Mouse (Mus musculus): ENCODE measurements around the gene Ccl1.

Ccl1 gene

DNA sequence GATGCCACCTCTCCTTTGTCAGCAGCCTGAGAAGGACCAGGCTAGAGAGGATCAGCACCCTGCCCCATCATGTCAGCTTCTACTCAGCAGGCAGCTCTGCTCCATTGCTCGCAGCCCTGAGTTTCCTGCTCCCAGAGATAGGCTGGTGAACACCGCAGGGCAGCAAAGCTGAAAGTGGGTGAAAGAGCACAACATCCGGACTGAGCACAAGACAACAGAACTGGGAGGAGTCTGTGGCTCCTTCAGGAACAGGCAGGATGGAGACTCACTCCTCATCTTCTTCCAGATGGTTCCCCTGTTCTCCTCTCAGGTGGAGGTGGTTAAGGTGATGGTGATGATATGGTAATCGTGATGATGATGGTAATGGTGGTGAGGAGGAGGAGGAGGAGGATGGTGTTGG is at the start of gene Ccl1:
Ccl1 (minus strand) TSS at position 101 of the 400 bp plus-strand sequence.
- DNase-seq (ENCODE audit: low spot score in 2 of 2): no peak

DNA sequence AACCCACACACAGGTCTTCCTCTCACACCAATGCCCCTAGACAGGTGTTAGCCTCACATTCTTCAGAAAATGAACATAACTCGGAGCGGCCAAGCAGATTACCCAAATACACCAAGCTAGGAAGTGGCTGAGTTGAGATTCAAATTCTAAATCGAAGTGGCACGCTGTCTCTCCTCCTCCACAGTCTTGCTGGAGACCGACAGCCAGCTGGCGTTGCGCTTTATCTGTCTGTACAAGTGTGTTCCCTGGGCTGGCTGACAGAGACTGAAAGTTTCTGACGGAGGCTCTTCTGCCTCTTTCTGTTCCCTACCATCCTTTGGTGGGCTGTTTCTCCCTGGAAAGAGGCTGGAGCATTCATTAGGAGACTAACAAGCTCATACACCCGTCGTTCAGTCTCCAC is 45.5 kb upstream of the Ccl1 start:
- DNase-seq (ENCODE audit: low spot score in 2 of 2): no peak

DNA sequence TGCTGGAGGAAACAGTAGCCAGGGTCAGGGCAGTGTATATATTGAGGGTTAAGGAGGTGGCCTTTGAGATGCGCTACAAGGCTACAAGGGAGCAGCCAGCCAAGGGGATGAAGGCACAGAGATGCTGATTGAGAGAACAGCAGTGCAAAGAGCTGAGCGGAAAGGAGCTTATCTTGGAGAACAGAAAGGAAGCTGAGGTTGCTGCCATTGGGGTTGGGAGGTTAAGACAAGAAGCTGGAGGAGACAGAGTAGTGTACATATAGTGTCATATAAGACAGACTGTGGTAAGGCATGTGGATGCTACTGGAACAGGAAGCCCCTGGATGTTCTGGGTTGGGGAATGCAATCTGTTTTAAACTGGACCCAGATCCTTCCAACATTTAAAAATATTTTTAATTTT is 35.4 kb upstream of the Ccl1 start:
- DNase-seq (ENCODE audit: low spot score in 2 of 2): no peak

DNA sequence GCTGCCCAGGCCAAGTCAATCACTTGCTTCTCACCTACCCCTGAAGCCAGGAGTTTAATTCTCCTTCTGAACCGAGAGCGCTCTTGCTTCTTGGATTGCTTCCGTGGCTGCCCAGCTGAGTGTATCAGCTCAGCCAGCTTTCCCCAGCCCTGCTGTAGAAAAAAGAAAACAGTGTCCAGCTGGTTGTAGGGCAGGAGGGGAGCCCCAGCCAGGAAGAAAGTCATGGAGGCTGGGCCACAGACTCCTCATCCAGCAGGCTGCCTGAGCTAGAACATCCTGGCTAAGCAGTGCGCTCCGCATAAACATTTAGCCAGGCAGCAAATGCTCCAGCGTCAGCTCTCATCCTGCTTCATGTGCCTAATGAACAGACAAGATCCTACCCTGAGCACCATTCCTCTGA is 34.9 kb upstream of the Ccl1 start:
- DNase-seq (ENCODE audit: low spot score in 2 of 2): no peak

DNA sequence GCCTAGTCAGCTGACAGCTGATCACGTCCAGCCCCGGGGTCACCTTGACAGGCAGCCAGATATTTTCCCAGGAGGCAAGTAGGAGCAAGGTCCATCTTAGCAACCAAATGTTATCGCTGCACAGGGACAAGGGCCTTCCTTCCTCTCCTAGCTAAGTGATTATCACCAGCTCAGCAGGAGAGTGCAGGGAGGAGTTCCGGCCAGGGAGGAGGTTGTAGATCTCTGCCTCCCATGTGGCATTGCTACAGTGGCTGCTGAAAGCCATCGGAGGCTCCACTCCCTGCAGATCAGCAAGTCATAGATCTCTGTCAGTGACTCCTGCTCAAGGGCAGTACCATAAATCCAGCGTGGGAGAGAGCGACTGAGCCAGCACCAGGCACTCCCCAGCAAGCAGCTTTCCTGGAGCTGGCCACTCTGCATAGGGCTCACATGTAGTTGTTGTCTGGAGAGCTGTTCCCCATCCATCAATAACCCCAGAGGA is 34.5 kb upstream of the Ccl1 start:
- DNase-seq (ENCODE audit: low spot score in 2 of 2): no peak

GRCm38 (mm10) chr11:82313153-82313552 is 7.7 kb upstream of the Ccl1 start:
- no peak for DNase-seq (ENCODE audit: low spot score in 2 of 2)

DNA sequence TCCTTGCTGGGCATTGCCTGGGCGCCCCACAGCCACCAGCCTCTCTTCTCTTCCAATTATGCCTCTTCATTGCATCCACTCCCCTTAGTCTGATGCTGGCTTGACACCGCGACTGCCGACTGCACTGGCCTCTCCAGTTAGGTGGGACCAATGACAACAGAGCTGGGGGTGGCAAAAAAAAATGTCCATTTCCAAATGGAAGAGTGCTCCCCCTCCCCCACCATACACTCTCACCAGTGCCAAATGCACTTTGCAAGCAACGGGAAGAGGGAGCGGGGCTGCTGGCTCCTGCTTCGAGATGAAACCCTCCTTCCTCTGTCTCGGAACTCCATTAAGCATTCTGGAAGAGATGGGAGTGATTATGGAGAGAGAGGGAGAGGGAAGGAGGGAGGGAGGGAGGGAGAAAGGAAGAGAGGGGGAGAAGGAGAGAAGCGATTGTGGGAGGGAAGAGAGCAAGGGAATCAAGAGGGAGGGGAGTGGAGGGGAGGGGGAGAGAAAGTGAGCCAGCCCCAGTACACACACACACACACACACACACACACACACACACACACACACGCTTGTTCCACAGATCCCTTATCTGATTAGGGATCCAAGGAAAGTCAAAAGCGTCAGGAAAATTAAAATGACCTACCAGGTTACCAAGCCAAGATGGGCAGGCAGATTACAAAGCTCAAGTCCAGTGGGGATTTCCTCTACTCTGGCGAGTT is 5.0 kb upstream of the Ccl1 start:
- no peak for DNase-seq (ENCODE audit: low spot score in 2 of 2)

GRCm38 (mm10) chr11:82297895-82298294 is 7.6 kb downstream of the Ccl1 start:
- DNase-seq (ENCODE audit: low spot score in 2 of 2): no peak

- no peak for DNase-seq (ENCODE audit: low spot score in 2 of 2)
Measured at GRCm38 (mm10) chr11:82290841-82291240, 14.6 kb downstream of the Ccl1 start.

GRCm38 (mm10) chr11:82274149-82274812 is 31.2 kb downstream of the Ccl1 start:
- DNase-seq (ENCODE audit: low spot score in 2 of 2): no peak

DNA sequence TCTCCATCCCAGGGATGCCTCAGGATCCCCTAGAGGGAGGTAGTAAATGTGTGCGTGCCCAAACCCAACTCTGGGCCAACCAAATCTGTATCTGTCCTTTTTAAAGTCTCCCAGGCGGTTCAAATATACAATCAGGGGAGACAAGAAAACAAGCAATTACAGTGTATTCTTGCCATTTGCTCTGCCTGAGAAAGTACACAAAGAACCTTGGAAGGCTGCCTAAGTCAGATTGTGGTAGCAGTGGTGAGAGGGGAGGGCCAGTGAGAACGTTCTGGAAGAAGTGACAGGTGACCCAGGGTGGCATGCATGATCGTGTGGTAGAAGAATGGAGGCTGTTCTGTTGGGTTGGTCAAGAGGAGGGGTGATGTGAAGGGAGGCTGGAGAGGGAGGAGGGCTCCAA is 46.4 kb downstream of the Ccl1 start:
- no peak for DNase-seq (ENCODE audit: low spot score in 2 of 2)

GRCm38 (mm10) chr11:82255601-82256000 is 49.9 kb downstream of the Ccl1 start:
- peak in 1 of 2 experiments; percentile 13 for DNase-seq (ENCODE audit: low spot score in 2 of 2)

DNA sequence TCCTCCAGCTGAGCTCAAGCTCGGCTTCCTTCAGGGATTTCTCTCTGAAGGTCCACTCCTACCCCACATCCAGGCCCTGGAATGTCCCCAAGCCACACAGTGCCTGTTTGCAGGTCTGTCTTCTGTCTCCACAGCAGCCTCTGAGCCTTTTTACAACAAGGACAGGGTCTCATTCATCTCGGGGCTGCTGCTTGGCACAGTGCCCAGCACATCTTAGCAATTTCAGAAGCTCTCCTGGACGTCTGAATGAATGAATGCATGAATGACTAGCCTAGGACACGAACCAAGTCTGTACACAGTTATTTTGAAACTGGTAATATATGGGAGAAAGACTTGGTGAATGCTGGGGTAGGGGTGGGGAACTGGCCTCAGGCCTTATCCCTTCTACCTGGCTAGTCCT is 52.1 kb downstream of the Ccl1 start:
- DNase-seq (ENCODE audit: low spot score in 2 of 2): no peak

GRCm38 (mm10) chr11:82251251-82251650 is 54.2 kb downstream of the Ccl1 start:
- no peak for DNase-seq (ENCODE audit: low spot score in 2 of 2)

DNA sequence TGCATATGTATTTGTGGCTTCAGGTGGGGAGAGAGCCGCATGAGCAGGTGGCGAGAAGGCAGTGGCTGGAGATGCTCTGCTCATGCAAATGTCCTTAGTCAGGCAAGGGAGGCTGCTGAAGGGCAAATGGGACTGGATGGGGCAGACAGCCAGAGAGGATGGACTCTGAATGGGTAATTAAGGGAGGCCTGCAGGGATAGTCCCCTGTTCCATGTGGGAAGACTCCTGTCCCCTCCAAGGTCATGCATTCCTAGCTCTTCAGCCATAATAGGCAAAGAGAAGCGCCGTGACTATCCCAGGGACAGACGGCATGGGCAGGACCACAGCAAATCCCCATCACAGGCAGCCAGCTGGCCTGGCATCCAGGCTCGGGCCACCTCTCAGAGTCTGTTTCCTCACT is 55.5 kb downstream of the Ccl1 start:
- DNase-seq (ENCODE audit: low spot score in 2 of 2): no peak

DNA sequence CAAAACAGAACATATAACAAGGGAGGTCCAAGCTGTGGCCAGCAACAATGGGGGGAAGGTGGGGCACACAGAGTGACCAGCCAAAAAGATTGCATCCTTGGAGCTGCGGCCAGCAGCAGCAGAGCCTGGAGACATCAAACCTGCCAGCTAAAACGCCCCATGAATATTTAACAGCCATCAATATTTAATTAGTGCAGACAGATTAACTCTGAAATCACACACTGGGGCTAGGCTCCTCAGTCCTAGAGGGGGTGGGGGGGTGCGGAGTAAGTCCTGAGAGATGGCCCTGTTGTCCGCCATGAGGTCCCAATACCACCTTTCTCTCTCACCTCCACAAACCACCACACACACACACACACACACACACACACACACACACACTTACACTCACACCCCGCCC is 68.1 kb downstream of the Ccl1 start:
- no peak for DNase-seq (ENCODE audit: low spot score in 2 of 2)

DNA sequence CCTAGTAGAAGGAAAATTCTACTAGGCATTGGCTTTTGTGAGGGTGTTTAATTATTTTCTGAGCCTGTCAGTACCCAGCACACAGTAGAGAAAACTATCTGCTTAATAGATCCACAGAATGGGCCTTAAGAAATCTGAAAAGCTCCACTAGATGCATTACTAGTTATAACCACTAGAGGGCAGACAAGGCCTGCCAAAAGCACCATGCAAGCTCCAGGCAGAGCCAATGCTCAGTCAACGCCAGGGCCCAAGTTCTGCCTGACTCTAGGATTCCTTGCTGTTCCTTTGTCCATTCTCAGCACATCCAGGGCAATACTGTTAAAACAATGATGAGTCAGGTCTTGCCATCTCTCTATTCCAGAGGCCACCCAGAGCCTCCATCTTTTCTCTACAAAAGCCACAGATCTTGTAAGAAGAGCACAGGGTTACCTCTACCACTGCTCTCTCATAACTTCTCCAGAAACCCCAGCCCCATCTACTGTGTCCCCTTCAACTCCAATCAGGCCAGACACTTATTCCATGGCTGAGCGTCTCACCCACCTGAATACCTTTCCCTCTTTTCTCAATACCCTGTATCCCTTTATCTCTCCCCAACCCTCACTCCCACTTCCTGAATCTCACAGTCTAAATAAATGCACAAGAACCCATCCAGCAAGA is 69.8 kb downstream of the Ccl1 start:
- DNase-seq (ENCODE audit: low spot score in 2 of 2): no peak

DNA sequence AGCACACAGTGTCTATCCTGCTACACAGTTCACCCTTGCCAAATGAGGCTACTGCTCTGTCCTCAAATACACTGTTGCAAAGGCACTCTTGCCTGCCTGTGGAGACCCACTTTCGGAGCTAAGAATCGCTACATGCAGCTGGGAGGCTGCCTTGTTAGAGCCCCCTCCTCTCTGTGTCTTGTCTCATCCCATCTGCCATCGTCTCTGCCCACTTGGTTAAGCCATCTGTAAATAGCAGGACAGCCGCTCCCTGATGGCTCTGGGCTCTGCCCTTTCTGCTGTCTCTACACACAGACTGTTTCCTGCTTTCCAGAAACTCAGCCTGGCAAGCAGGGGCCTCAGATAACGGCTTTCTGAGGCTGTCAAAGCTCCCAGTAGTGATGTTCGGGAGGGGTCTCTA is 71.5 kb downstream of the Ccl1 start:
- no peak for DNase-seq (ENCODE audit: low spot score in 2 of 2)

GRCm38 (mm10) chr11:82226976-82227375 is 78.5 kb downstream of the Ccl1 start:
- no peak for DNase-seq (ENCODE audit: low spot score in 2 of 2)

- no peak for DNase-seq (ENCODE audit: low spot score in 2 of 2)
Measured at GRCm38 (mm10) chr11:82225936-82226335, 79.6 kb downstream of the Ccl1 start.

DNA sequence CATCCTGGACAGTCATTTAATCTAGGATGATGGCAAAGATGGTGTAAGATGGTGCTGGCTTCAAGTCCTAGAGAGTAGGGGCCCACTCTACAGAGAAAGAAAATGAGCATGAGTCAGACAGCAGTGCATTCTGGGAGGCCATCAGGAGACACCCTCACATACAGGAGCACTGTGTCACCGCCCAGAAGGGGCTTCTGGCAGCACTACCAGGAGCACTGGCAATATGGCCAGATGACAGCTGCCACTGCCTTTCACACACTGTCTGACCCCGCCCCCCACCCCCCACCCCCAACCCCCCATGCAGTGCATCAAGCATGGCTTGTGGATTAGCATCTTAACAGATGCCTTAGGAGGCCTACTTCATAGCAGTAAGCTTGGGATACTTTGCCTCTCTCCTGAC is 89.0 kb downstream of the Ccl1 start:
- no peak for DNase-seq (ENCODE audit: low spot score in 2 of 2)

GRCm38 (mm10) chr11:82214405-82214804 is 91.1 kb downstream of the Ccl1 start:
- no peak for DNase-seq (ENCODE audit: low spot score in 2 of 2)

DNA sequence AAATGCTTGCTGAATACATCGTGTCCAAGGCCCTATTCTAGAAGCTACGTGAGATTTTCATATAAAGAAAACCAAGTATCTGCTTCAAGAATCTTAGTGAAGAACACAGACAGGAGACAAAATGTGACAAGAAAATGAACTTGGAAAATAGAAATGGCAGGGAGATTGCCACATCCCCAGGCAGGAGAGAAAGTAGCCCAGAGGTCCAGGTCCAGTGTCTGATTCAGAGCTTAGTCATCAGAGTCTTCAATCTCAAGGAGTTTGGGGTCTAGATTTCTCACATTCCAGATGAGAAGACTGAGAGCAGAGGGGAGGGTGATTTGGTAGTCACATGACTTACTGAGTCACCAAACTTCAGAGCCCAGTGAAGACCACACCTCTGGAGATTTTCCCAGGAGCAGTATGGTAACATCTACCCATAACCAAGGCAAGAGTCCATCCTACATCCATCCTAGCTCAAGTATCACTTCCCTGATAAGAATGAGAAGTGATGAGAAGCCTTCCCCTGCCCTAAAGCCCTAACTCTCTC is 98.5 kb downstream of the Ccl1 start:
- DNase-seq (ENCODE audit: low spot score in 2 of 2): no peak
